Mouse (Mus musculus) testis, postnatal 10 days (tissue): ENCODE measurements around the gene Prr5.

Experiments used
- DNase-seq: peaks from one replicate; pipeline ENCODE4 v3.0.0; 2021; ENCODE audit warnings: low spot score

Prr5 gene

GRCm38 (mm10) chr15:84668938-84669747 lies at the start of gene Prr5:
TSS of gene Prr5 (plus strand) at chr15:84669620.
- peak; percentile 53 for DNase-seq

- DNase-seq = no peak
These were observed 49.4 kb upstream of the Prr5 start for GRCm38 (mm10) chr15:84620028-84620427.

- DNase-seq = no peak
These were observed 47.5 kb upstream of the Prr5 start for GRCm38 (mm10) chr15:84621722-84622428.

GRCm38 (mm10) chr15:84624870-84625269 lies 44.5 kb upstream of the Prr5 start:
- DNase-seq = peak; percentile 71

- DNase-seq = no peak
These were observed 43.6 kb upstream of the Prr5 start for GRCm38 (mm10) chr15:84625712-84626414.

GRCm38 (mm10) chr15:84627308-84627707 lies 42.1 kb upstream of the Prr5 start:
- DNase-seq = no peak

GRCm38 (mm10) chr15:84629680-84630079 lies 39.7 kb upstream of the Prr5 start:
- peak; percentile 82 for DNase-seq

GRCm38 (mm10) chr15:84631560-84631959 lies 37.9 kb upstream of the Prr5 start:
- peak; percentile 86 for DNase-seq

- no peak for DNase-seq
These were observed 35.1 kb upstream of the Prr5 start for GRCm38 (mm10) chr15:84634361-84634760.

- DNase-seq = no peak
These were observed 31.0 kb upstream of the Prr5 start for GRCm38 (mm10) chr15:84638405-84638804.

- DNase-seq = no peak
These were observed 30.4 kb upstream of the Prr5 start for GRCm38 (mm10) chr15:84639072-84639450.

- peak; percentile 60 for DNase-seq
These were observed 29.8 kb upstream of the Prr5 start for GRCm38 (mm10) chr15:84639451-84640136.

- DNase-seq = peak; percentile 37
These were observed 28.7 kb upstream of the Prr5 start for GRCm38 (mm10) chr15:84640722-84641121.

GRCm38 (mm10) chr15:84641127-84641526 lies 28.3 kb upstream of the Prr5 start:
- no peak for DNase-seq

GRCm38 (mm10) chr15:84641948-84642347 lies 27.5 kb upstream of the Prr5 start:
- no peak for DNase-seq

GRCm38 (mm10) chr15:84643178-84643577 lies 26.2 kb upstream of the Prr5 start:
- no peak for DNase-seq

- DNase-seq = no peak
These were observed 17.9 kb upstream of the Prr5 start for GRCm38 (mm10) chr15:84651481-84651880.

- DNase-seq = no peak
These were observed 16.3 kb upstream of the Prr5 start for GRCm38 (mm10) chr15:84653151-84653550.

GRCm38 (mm10) chr15:84653979-84654966 lies 15.1 kb upstream of the Prr5 start:
- peak; percentile 78 for DNase-seq

GRCm38 (mm10) chr15:84654975-84655374 lies 14.4 kb upstream of the Prr5 start:
- peak; percentile 56 for DNase-seq

GRCm38 (mm10) chr15:84656689-84657088 lies 12.7 kb upstream of the Prr5 start:
- peak; percentile 40 for DNase-seq
